Mouse (Mus musculus) limb, embryonic 11.5 days (tissue): Measurements from ENCODE around the gene Bco2. TPM values are rescaled to one million over a fixed set of nuclear protein-coding genes. Genes with fewer than 3 reads are reported as not detected.
A peak's percentile ranks its signal among the peaks of the same experiment; 100 is the strongest.

Experiments used
- ATAC-seq: fragments of 200-750 bp; cut with Nextera tagmentation; 2 replicates; pipeline ENCODE4 v1.8.0; 2017; ENCODE audit warnings: low read depth; ENCODE audit not compliant: insufficient number of reproducible peaks, low FRiP score, low TSS enrichment
- DNase-seq: peaks from one replicate; pipeline ENCODE4 v3.0.0-alpha.2; 2015; ENCODE audit warnings: low spot score
- H3K27ac ChIP-seq: fragments of 300-500 bp; sonication (generic); replicated peaks from 2 replicates; pipeline ENCODE4 v1.5.1; 2014; ENCODE audit warnings: low read depth, mild to moderate bottlenecking, low read length
- H3K27me3 ChIP-seq: fragments of 300-500 bp; sonication (generic); 2 replicates; pipeline ENCODE4 v1.6.1; 2014; ENCODE audit warnings: mild to moderate bottlenecking, low read length, mixed read lengths; ENCODE audit not compliant: control insufficient read depth, insufficient read depth
- H3K36me3 ChIP-seq: fragments of 300-500 bp; sonication (generic); 2 replicates; pipeline ENCODE4 v1.6.1; 2014; ENCODE audit warnings: mild to moderate bottlenecking, low read length, moderate library complexity, mixed read lengths; ENCODE audit not compliant: control insufficient read depth, insufficient read depth
- H3K4me1 ChIP-seq: fragments of 300-500 bp; sonication (generic); 2 replicates; pipeline ENCODE4 v1.6.1; 2014; ENCODE audit warnings: low read length, mixed read lengths; ENCODE audit not compliant: control insufficient read depth, insufficient read depth
- H3K4me2 ChIP-seq: fragments of 300-500 bp; sonication (generic); 2 replicates; pipeline ENCODE4 v1.6.1; 2014; ENCODE audit warnings: low read depth, mild to moderate bottlenecking, moderate library complexity; ENCODE audit not compliant: severe bottlenecking
- H3K4me3 ChIP-seq: fragments of 300-500 bp; sonication (generic); 2 replicates; pipeline ENCODE4 v1.5.1; 2014; ENCODE audit warnings: low read depth, low read length
- H3K9ac ChIP-seq: fragments of 300-500 bp; sonication (generic); 2 replicates; pipeline ENCODE4 v1.6.1; 2014; ENCODE audit warnings: mild to moderate bottlenecking, low read length
- H3K9me3 ChIP-seq: fragments of 300-500 bp; sonication (generic); 2 replicates; pipeline ENCODE4 v1.6.1; 2016; ENCODE audit warnings: low read length; ENCODE audit not compliant: control insufficient read depth
- WGBS: fragments of 180-500 bp; shearing (Covaris S2); extraction: QIAGEN DNeasy Blood & Tissue Kit; methylation state at CpG from one replicate; pipeline ENCODE4 v1.1.7; 2014; 5-methylcytosine and 5-hydroxymethylcytosine counted together
- polyA plus RNA-seq: library from polyadenylated mRNA; unstranded; fragments of >200 nt; fragmentation: Nextera tagmentation; extraction: Ambion mirVana; gene quantifications from 2 replicates; pipeline ENCODE4 v1.2.1, GENCODE M21; 2014

Bco2 gene
- polyA plus RNA-seq, 1 experiment from 2014 or later: 0.16 TPM

- Histone ChIP-seq H3K4me1 (no peaks in the 10 kb centered on the region), H3K4me2 (no peak overlapping the region), H3K4me3 (no peak overlapping the region), H3K27ac (no peak overlapping the region), H3K9me3 (no peaks in the 10 kb centered on the region), H3K36me3 (no peaks in the 10 kb centered on the region), H3K9ac (no peak overlapping the region), H3K27me3 (no peaks in the 10 kb centered on the region)
- ATAC-seq: no peak
- DNase-seq: no peak
- 88% methylated on average over 5 of the region's 5 CpGs for WGBS
Observed at GRCm38 (mm10) chr9:50515462-50515861, 39.5 kb downstream of the Bco2 start.

GRCm38 (mm10) chr9:50507570-50507969, 47.4 kb downstream of the Bco2 start:
- Histone ChIP-seq H3K27me3 (no peaks in the 10 kb centered on the region), H3K36me3 (no peaks in the 10 kb centered on the region), H3K27ac (no peak overlapping the region), H3K9me3 (no peaks in the 10 kb centered on the region), H3K4me1 (no peaks in the 10 kb centered on the region), H3K9ac (no peak overlapping the region), H3K4me3 (no peak overlapping the region), H3K4me2 (no peak overlapping the region)
- DNase-seq: no peak
- no peak for ATAC-seq
- 87% methylated on average over 7 of the region's 7 CpGs for WGBS

GRCm38 (mm10) chr9:50505405-50505804, 49.6 kb downstream of the Bco2 start:
- Histone ChIP-seq H3K36me3 (no peaks in the 10 kb centered on the region), H3K9me3 (no peaks in the 10 kb centered on the region), H3K9ac (no peak overlapping the region), H3K27ac (no peak overlapping the region), H3K27me3 (no peaks in the 10 kb centered on the region), H3K4me3 (no peak overlapping the region), H3K4me2 (no peak overlapping the region), H3K4me1 (no peaks in the 10 kb centered on the region)
- ATAC-seq (no peak), DNase-seq (no peak)
- 73% methylated on average over 6 of the region's 6 CpGs for WGBS

GRCm38 (mm10) chr9:50502949-50503348, 52.0 kb downstream of the Bco2 start:
- Histone ChIP-seq H3K27me3 (no peaks in the 10 kb centered on the region), H3K4me1 (no peaks in the 10 kb centered on the region), H3K27ac (no peak overlapping the region), H3K9me3 (no peaks in the 10 kb centered on the region), H3K9ac (no peak overlapping the region), H3K36me3 (no peaks in the 10 kb centered on the region), H3K4me2 (no peak overlapping the region), H3K4me3 (no peak overlapping the region)
- 84% methylated on average over 3 of the region's 3 CpGs for WGBS
- ATAC-seq: no peak
- DNase-seq: no peak

- Histone ChIP-seq H3K9ac (no peak overlapping the region), H3K36me3 (no peaks in the 10 kb centered on the region), H3K4me1 (no peaks in the 10 kb centered on the region), H3K4me2 (peak overlapping the region; percentile 26), H3K9me3 (no peaks in the 10 kb centered on the region), H3K4me3 (no peak overlapping the region), H3K27ac (no peak overlapping the region), H3K27me3 (no peaks in the 10 kb centered on the region)
- 21% methylated on average over 14 of the region's 14 CpGs for WGBS
- peak; percentile 82 for ATAC-seq
- DNase-seq: peak; percentile 61
Observed at GRCm38 (mm10) chr9:50500974-50501501, 53.9 kb downstream of the Bco2 start.

- no peaks in the 10 kb centered on the region for H3K4me1 ChIP-seq
- DNase-seq: no peak
- no peaks in the 10 kb centered on the region for H3K27me3 ChIP-seq
- no peak overlapping the region for H3K4me3 ChIP-seq
- H3K27ac ChIP-seq: no peak overlapping the region
- no peak overlapping the region for H3K9ac ChIP-seq
- H3K4me2 ChIP-seq: peak overlapping the region; percentile 26; the same call in 1 of the 2 replicates
- ATAC-seq: no peak
- H3K9me3 ChIP-seq: no peaks in the 10 kb centered on the region
- WGBS: 67% methylated on average over 15 of the region's 15 CpGs
- H3K36me3 ChIP-seq: no peaks in the 10 kb centered on the region
Observed at GRCm38 (mm10) chr9:50500467-50500973, 54.5 kb downstream of the Bco2 start.

GRCm38 (mm10) chr9:50499781-50500180, 55.2 kb downstream of the Bco2 start:
- Histone ChIP-seq H3K27ac (no peak overlapping the region), H3K4me3 (no peak overlapping the region), H3K4me1 (no peaks in the 10 kb centered on the region), H3K36me3 (no peaks in the 10 kb centered on the region), H3K27me3 (no peaks in the 10 kb centered on the region), H3K4me2 (no peak overlapping the region), H3K9me3 (no peaks in the 10 kb centered on the region), H3K9ac (no peak overlapping the region)
- WGBS: 87% methylated on average over 3 of the region's 3 CpGs
- ATAC-seq (no peak), DNase-seq (no peak)

- no peaks in the 10 kb centered on the region for H3K4me1 ChIP-seq
- no peak for ATAC-seq
- no peak overlapping the region for H3K4me2 ChIP-seq
- no peak overlapping the region for H3K4me3 ChIP-seq
- no peak overlapping the region for H3K27ac ChIP-seq
- H3K9ac ChIP-seq: no peak overlapping the region
- no peak for DNase-seq
- no peaks in the 10 kb centered on the region for H3K36me3 ChIP-seq
- 89% methylated on average over 16 of the region's 16 CpGs for WGBS
- H3K9me3 ChIP-seq: no peaks in the 10 kb centered on the region
- no peaks in the 10 kb centered on the region for H3K27me3 ChIP-seq
Observed at GRCm38 (mm10) chr9:50498815-50499214, 56.2 kb downstream of the Bco2 start.

GRCm38 (mm10) chr9:50497536-50497935, 57.4 kb downstream of the Bco2 start:
- H3K4me3 ChIP-seq: no peak overlapping the region
- no peak for DNase-seq
- H3K9me3 ChIP-seq: no peaks in the 10 kb centered on the region
- H3K27ac ChIP-seq: no peak overlapping the region
- H3K4me1 ChIP-seq: no peaks in the 10 kb centered on the region
- H3K27me3 ChIP-seq: no peaks in the 10 kb centered on the region
- WGBS: 86% methylated on average over 2 of the region's 2 CpGs
- no peak overlapping the region for H3K4me2 ChIP-seq
- no peaks in the 10 kb centered on the region for H3K36me3 ChIP-seq
- no peak overlapping the region for H3K9ac ChIP-seq
- no peak for ATAC-seq
